Comparison of ENCODE assay signal across 22 mouse cellular contexts in genomic region chr6:146487079-146487478, GRCm38 (mm10). TPM values are rescaled to one million over a fixed set of nuclear protein-coding genes. Genes with fewer than 3 reads are reported as not detected.
DNase-seq lines count a peak whose midpoint lies in the region; ATAC-seq lines count a peak whose summit lies in the region.
"Had no signal": no experiment of that assay in that cellular context is flagged by ENCODE, and none has a peak within 500 bp of the region (broad histone marks: within the 10 kb centered on the region; RNA-seq: fewer than 3 reads in every experiment).

No protein-coding gene starts in this region.

- no peak for DNase-seq in heart, adult 8-10 months (ENCODE audit: low spot score)
- no peak for DNase-seq in heart, postnatal 25 days (ENCODE audit: low spot score)
- DNase-seq in midbrain, embryonic 10.5 days (ENCODE audit: low spot score), result no peak
- no peak for DNase-seq in gastrocnemius, postnatal 4 days (ENCODE audit: low spot score in 2 of 2)
- DNase-seq: adrenal gland, adult 2 months; adrenal gland, postnatal 25 days; cerebellum, adult 11 months; cerebellum, adult 8-10 months; cerebellum, postnatal 14 days; embryo, embryonic 11 days; gastrocnemius, postnatal 10 days; kidney, adult 11 months had no signal

- no peak overlapping the region for H3K27ac ChIP-seq in heart, embryonic 11.5 days (ENCODE audit: low read depth, low read length)
- 0 out of 2 replicates have a peak overlapping the region, but pooled peaks have one; percentile 5 for H3K27ac ChIP-seq in heart, embryonic 15.5 days
- peak overlapping the region; percentile 17; the same call in 1 of the 2 replicates for H3K27ac ChIP-seq in midbrain, embryonic 10.5 days (replicated peaks)
- H3K27ac ChIP-seq in midbrain, embryonic 15.5 days, result no peak overlapping the region
- 0 out of 2 replicates have a peak overlapping the region, but pooled peaks have one; percentile 9 for H3K27ac ChIP-seq in brown adipose tissue, adult 24 weeks (replicated peaks; ENCODE audit: low read depth, low read length)
- H3K27ac ChIP-seq: embryonic facial prominence, embryonic 15.5 days; forebrain, embryonic 10.5 days; hindbrain, embryonic 13.5 days; hindbrain, postnatal 0 days had no signal

- no peak overlapping the region for H3K9ac ChIP-seq in heart, embryonic 11.5 days (ENCODE audit: low read depth, low read length)
- no peak overlapping the region for H3K9ac ChIP-seq in heart, embryonic 15.5 days
- no peak overlapping the region for H3K9ac ChIP-seq in midbrain, embryonic 15.5 days
- H3K9ac ChIP-seq: embryonic facial prominence, embryonic 15.5 days; hindbrain, embryonic 13.5 days had no signal

- no peaks in the 10 kb centered on the region for H3K27me3 ChIP-seq in heart, embryonic 11.5 days (ENCODE audit: control insufficient read depth, insufficient read depth, low read length)
- no peaks in the 10 kb centered on the region for H3K27me3 ChIP-seq in heart, embryonic 15.5 days
- no peaks in the 10 kb centered on the region for H3K27me3 ChIP-seq in midbrain, embryonic 10.5 days (ENCODE audit: low read depth, poor library complexity, severe bottlenecking)
- H3K27me3 ChIP-seq in midbrain, embryonic 15.5 days (replicated peaks), result no peaks in the 10 kb centered on the region
- H3K27me3 ChIP-seq: embryonic facial prominence, embryonic 15.5 days; hindbrain, embryonic 13.5 days had no signal

- peaks cover 14% of the 10 kb centered on the region for H3K4me1 ChIP-seq in heart, embryonic 11.5 days (ENCODE audit: control insufficient read depth, insufficient read depth, low read length)
- H3K4me1 ChIP-seq in heart, embryonic 15.5 days (replicated peaks), result peaks cover 22% of the 10 kb centered on the region
- H3K4me1 ChIP-seq in midbrain, embryonic 10.5 days, result peaks cover 8% of the 10 kb centered on the region
- H3K4me1 ChIP-seq in midbrain, embryonic 15.5 days, result no peaks in the 10 kb centered on the region
- peaks cover 29% of the 10 kb centered on the region for H3K4me1 ChIP-seq in brown adipose tissue, adult 24 weeks (ENCODE audit: control insufficient read depth, insufficient read depth, insufficient read length, low read length)
- H3K4me1 ChIP-seq: embryonic facial prominence, embryonic 15.5 days; forebrain, embryonic 10.5 days; hindbrain, embryonic 13.5 days had no signal

- intact Hi-C loops in heart, postnatal 25 days (cut with DNase I), result no loop called here

- H3K9me3 ChIP-seq in heart, embryonic 11.5 days (replicated peaks; ENCODE audit: control insufficient read depth, low read length), result no peaks in the 10 kb centered on the region
- no peaks in the 10 kb centered on the region for H3K9me3 ChIP-seq in heart, embryonic 15.5 days (replicated peaks)
- H3K9me3 ChIP-seq in midbrain, embryonic 10.5 days (replicated peaks), result no peaks in the 10 kb centered on the region
- H3K9me3 ChIP-seq in midbrain, embryonic 15.5 days, result no peaks in the 10 kb centered on the region
- H3K9me3 ChIP-seq: embryonic facial prominence, embryonic 15.5 days; forebrain, embryonic 10.5 days; hindbrain, embryonic 13.5 days had no signal

- 0 out of 2 replicates have a peak overlapping the region, but pooled peaks have one; percentile 4 for H3K4me2 ChIP-seq in heart, embryonic 11.5 days
- no peak overlapping the region for H3K4me2 ChIP-seq in heart, embryonic 15.5 days
- H3K4me2 ChIP-seq in midbrain, embryonic 15.5 days, result no peak overlapping the region
- H3K4me2 ChIP-seq: embryonic facial prominence, embryonic 15.5 days; hindbrain, embryonic 13.5 days had no signal

- 42% methylated on average over 9 of the region's 9 CpGs for WGBS in heart, embryonic 11.5 days (ENCODE audit: insufficient replicate concordance)
- 53% methylated on average over 9 of the region's 9 CpGs for WGBS in heart, embryonic 15.5 days
- WGBS in midbrain, embryonic 10.5 days, result 75% methylated on average over 9 of the region's 9 CpGs
- 79% methylated on average over 9 of the region's 9 CpGs for WGBS in midbrain, embryonic 15.5 days

- H3K4me3 ChIP-seq in heart, embryonic 11.5 days (ENCODE audit: low read depth, low read length), result no peak overlapping the region
- H3K4me3 ChIP-seq in heart, embryonic 15.5 days, result no peak overlapping the region
- no peak overlapping the region for H3K4me3 ChIP-seq in midbrain, embryonic 10.5 days
- no peak overlapping the region for H3K4me3 ChIP-seq in midbrain, embryonic 15.5 days
- no peak overlapping the region for H3K4me3 ChIP-seq in brown adipose tissue, adult 24 weeks (ENCODE audit: insufficient read depth, low read depth, low read length)
- H3K4me3 ChIP-seq: embryonic facial prominence, embryonic 15.5 days; erythroblast, embryonic 14.5 days; forebrain, embryonic 10.5 days; hindbrain, embryonic 13.5 days had no signal

- no peak for ATAC-seq in heart, embryonic 11.5 days (replicated peaks; ENCODE audit: insufficient number of reproducible peaks, low FRiP score, low TSS enrichment)
- ATAC-seq in heart, embryonic 15.5 days (replicated peaks; ENCODE audit: insufficient number of reproducible peaks, insufficient read depth, low FRiP score, low read depth), result no peak; the same call in 1 of the 2 replicates
- ATAC-seq in midbrain, embryonic 15.5 days (replicated peaks), result no peak
- ATAC-seq: forebrain, embryonic 14.5 days; hindbrain, postnatal 0 days had no signal

- H3K36me3 ChIP-seq in heart, embryonic 11.5 days (ENCODE audit: control insufficient read depth, insufficient read depth, low read length), result no peaks in the 10 kb centered on the region
- H3K36me3 ChIP-seq in heart, embryonic 15.5 days, result no peaks in the 10 kb centered on the region
- no peaks in the 10 kb centered on the region for H3K36me3 ChIP-seq in midbrain, embryonic 10.5 days
- no peaks in the 10 kb centered on the region for H3K36me3 ChIP-seq in midbrain, embryonic 15.5 days (replicated peaks)
- H3K36me3 ChIP-seq: embryonic facial prominence, embryonic 15.5 days; forebrain, embryonic 10.5 days; hindbrain, embryonic 13.5 days had no signal

RNA-seq across cellular contexts. Expression of gene Itpr2, which starts 14.9 kb away (rescaled TPM):
- polyA plus RNA-seq in heart, embryonic 11.5 days (2014; fragmentation: Nextera tagmentation; extraction: Ambion mirVana), result 31.3 and 33.6 TPM in 2 replicates
- total RNA-seq in heart, adult 8-10 months (2022), result 10 to 100 TPM; 19.4 to 28.1 (median 21.2) TPM
- 39.2 and 49.5 TPM in 2 replicates for polyA plus RNA-seq in heart, embryonic 15.5 days (2015; fragmentation: Nextera tagmentation; extraction: Ambion mirVana)
- 10 to 100 TPM; 23.6 to 24.9 TPM for total RNA-seq in heart, postnatal 25 days (2021)
- polyA plus RNA-seq in midbrain, embryonic 10.5 days (2016; fragmentation: Nextera tagmentation; extraction: Ambion mirVana), result 4.4 and 5.2 TPM in 2 replicates
- polyA plus RNA-seq in midbrain, embryonic 15.5 days (2015; fragmentation: Nextera tagmentation; extraction: Ambion mirVana), result 8.4 and 9.3 TPM in 2 replicates
- polyA plus RNA-seq in brown adipose tissue, adult 24 weeks (2012; ENCODE audit: insufficient read depth, insufficient read length, missing spikeins), result 33.6 and 35.0 TPM in 2 replicates
- 10 to 100 TPM; 18.9 to 22.3 TPM for total RNA-seq in gastrocnemius, postnatal 4 days (2021)

Comparison
In these comparisons a context has a peak if more than half of its experiments do, and no peak if none do; other contexts are left out.
1. H3K27ac ChIP-seq: peak in heart, embryonic 15.5 days (single experiment), midbrain, embryonic 10.5 days (single experiment) and brown adipose tissue, adult 24 weeks (single experiment); none in heart, embryonic 11.5 days (single experiment) and midbrain, embryonic 15.5 days (single experiment).